Mouse (Mus musculus) bone marrow macrophage, adult 2 months (primary cell): ENCODE results near the gene Cfap70.

Source experiments
- CTCF ChIP-seq: IDR thresholded peaks from 2 replicates; pipeline ENCODE4 v1.5.1; 2012; ENCODE audit warnings: low read depth, mild to moderate bottlenecking, low read length, moderate library complexity
- POLR2A ChIP-seq: IDR thresholded peaks from 2 replicates; pipeline ENCODE4 v1.6.1; 2012; ENCODE audit warnings: mild to moderate bottlenecking, low read depth, low read length, borderline replicate concordance

DNA sequence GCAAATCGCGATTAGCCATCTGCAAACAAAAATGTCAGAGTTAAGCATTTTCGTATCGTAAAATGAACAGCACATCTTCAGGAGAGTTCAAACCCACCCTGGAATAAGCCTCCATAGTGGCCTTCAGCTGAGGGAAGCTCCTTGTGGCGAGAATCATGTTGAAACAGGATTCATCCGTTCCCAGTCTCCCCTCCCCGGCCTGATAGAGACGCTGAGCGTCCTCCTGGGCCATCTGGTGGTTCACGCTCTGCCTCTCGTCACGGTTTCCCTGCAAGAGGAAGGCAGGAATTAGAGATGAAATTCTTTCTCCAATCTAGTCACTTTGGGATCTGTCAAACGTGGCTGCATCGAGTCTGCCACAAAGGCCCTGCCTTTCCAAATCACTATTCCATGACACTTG, 8.2 kb upstream of the Cfap70 start:
- TF ChIP-seq CTCF (no peak), POLR2A (no peak)
